ENCODE assay signal across 9 mouse cellular contexts in the genomic region with DNA sequence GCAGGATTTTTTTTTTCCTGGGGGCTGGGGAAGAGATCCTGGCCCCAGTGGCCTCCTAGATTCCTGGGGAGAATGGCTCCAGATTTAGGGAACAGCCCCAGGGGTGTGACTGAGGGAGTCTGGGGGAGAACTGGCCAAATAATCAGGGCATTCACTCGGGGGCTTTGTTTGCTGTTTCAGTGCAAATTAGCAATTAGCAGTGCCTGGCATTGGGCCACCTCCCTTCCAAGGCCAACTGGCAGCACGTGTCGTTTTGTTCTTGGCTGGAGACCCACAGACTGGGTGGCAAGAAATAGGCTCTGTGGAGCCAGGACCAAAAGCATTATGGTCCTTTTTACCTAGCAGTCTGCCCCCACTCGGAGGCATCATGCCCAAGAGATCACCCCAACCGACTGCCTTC. TPM values are rescaled to one million over a fixed set of nuclear protein-coding genes. Genes with fewer than 3 reads are reported as not detected.
DNase-seq lines count a peak whose midpoint lies in the region; ATAC-seq and TF ChIP-seq lines count a peak whose summit lies in the region.
"Had no signal": no experiment of that assay in that cellular context is flagged by ENCODE, and none has a peak within 500 bp of the region (broad histone marks: within the 10 kb centered on the region; RNA-seq: fewer than 3 reads in every experiment).

No protein-coding gene starts in this region.

- no peak overlapping the region for H3K9ac ChIP-seq in hindbrain, embryonic 13.5 days
- no peak overlapping the region for H3K9ac ChIP-seq in forebrain, embryonic 11.5 days (ENCODE audit: low read length)
- no peak overlapping the region for H3K9ac ChIP-seq in midbrain, embryonic 16.5 days (ENCODE audit: low read depth, low read length)
- H3K9ac ChIP-seq in liver, embryonic 12.5 days, result no peak overlapping the region

- DNase-seq in hindbrain, embryonic 10.5 days (ENCODE audit: low spot score), result no peak
- peak; percentile 83 for DNase-seq in forebrain, embryonic 11.5 days (ENCODE audit: low spot score)
- peak; percentile 80 to 81 for DNase-seq in layer of hippocampus, adult 2 months (ENCODE audit: low spot score in 2 of 2)
- DNase-seq in thymus, postnatal 10 days (ENCODE audit: low spot score in 2 of 2), result no peak

- peak; percentile 78 for ATAC-seq in hindbrain, embryonic 13.5 days (ENCODE audit: low FRiP score)
- ATAC-seq in forebrain, embryonic 11.5 days (replicated peaks; ENCODE audit: low FRiP score), result peak; percentile 58; the same call in 1 of the 2 replicates
- peak; percentile 72 for ATAC-seq in midbrain, embryonic 16.5 days
- no peak for ATAC-seq in liver, embryonic 12.5 days
- ATAC-seq in granulocyte monocyte progenitor cell, adult 5-6 weeks (replicated peaks; ENCODE audit: poor library complexity, severe bottlenecking), result no peak

- H3K4me3 ChIP-seq in hindbrain, embryonic 13.5 days, result no peak overlapping the region
- no peak overlapping the region for H3K4me3 ChIP-seq in hindbrain, embryonic 10.5 days
- H3K4me3 ChIP-seq in forebrain, embryonic 11.5 days (ENCODE audit: low read depth, low read length), result no peak overlapping the region
- H3K4me3 ChIP-seq in layer of hippocampus, adult 2 months, result no peak overlapping the region
- H3K4me3 ChIP-seq in midbrain, embryonic 16.5 days (ENCODE audit: low read depth, low read length), result no peak overlapping the region
- no peak overlapping the region for H3K4me3 ChIP-seq in liver, embryonic 12.5 days

- H3K9me3 ChIP-seq in hindbrain, embryonic 13.5 days, result 0 out of 2 replicates have a peak, but pooled peaks cover 3% of the 10 kb centered on the region
- H3K9me3 ChIP-seq in hindbrain, embryonic 10.5 days, result 0 out of 2 replicates have a peak, but pooled peaks cover 3% of the 10 kb centered on the region
- no peaks in the 10 kb centered on the region for H3K9me3 ChIP-seq in forebrain, embryonic 11.5 days (ENCODE audit: control insufficient read depth, low read length)
- no peaks in the 10 kb centered on the region for H3K9me3 ChIP-seq in midbrain, embryonic 16.5 days (replicated peaks; ENCODE audit: control insufficient read depth, low read length, poor library complexity, severe bottlenecking)
- H3K9me3 ChIP-seq in liver, embryonic 12.5 days (replicated peaks), result no peaks in the 10 kb centered on the region

- no peaks in the 10 kb centered on the region for H3K36me3 ChIP-seq in hindbrain, embryonic 13.5 days
- H3K36me3 ChIP-seq in hindbrain, embryonic 10.5 days, result no peaks in the 10 kb centered on the region
- H3K36me3 ChIP-seq in forebrain, embryonic 11.5 days (ENCODE audit: control insufficient read depth, insufficient read depth, low read length), result no peaks in the 10 kb centered on the region
- H3K36me3 ChIP-seq in midbrain, embryonic 16.5 days (ENCODE audit: control insufficient read depth, insufficient read depth, low read length), result no peaks in the 10 kb centered on the region
- H3K36me3 ChIP-seq in liver, embryonic 12.5 days, result no peaks in the 10 kb centered on the region

- 9% methylated on average over 5 of the region's 5 CpGs for WGBS in hindbrain, embryonic 13.5 days
- 19% methylated on average over 5 of the region's 5 CpGs for WGBS in hindbrain, embryonic 10.5 days
- 5% methylated on average over 5 of the region's 5 CpGs for WGBS in forebrain, embryonic 11.5 days
- 15% methylated on average over 5 of the region's 5 CpGs for WGBS in midbrain, embryonic 16.5 days
- 20% methylated on average over 5 of the region's 5 CpGs for WGBS in liver, embryonic 12.5 days (ENCODE audit: insufficient replicate concordance)

- peaks cover 64% of the 10 kb centered on the region for H3K27me3 ChIP-seq in hindbrain, embryonic 13.5 days
- H3K27me3 ChIP-seq in hindbrain, embryonic 10.5 days (ENCODE audit: insufficient read depth, poor library complexity, severe bottlenecking), result 0 out of 2 replicates have a peak, but pooled peaks cover 11% of the 10 kb centered on the region
- peaks cover 7% of the 10 kb centered on the region; the same call in 1 of the 2 replicates for H3K27me3 ChIP-seq in forebrain, embryonic 11.5 days (ENCODE audit: control insufficient read depth, insufficient read depth, low read length)
- H3K27me3 ChIP-seq in midbrain, embryonic 16.5 days (ENCODE audit: control insufficient read depth, insufficient read depth, low read depth, low read length), result no peaks in the 10 kb centered on the region
- H3K27me3 ChIP-seq in liver, embryonic 12.5 days (replicated peaks), result no peaks in the 10 kb centered on the region

- peak overlapping the region; percentile 64; the same call in 1 of the 2 replicates for H3K27ac ChIP-seq in hindbrain, embryonic 13.5 days
- H3K27ac ChIP-seq in hindbrain, embryonic 10.5 days, result no peak overlapping the region
- H3K27ac ChIP-seq in forebrain, embryonic 11.5 days (ENCODE audit: low read depth, low read length), result no peak overlapping the region
- no peak overlapping the region for H3K27ac ChIP-seq in layer of hippocampus, adult 2 months
- no peak overlapping the region for H3K27ac ChIP-seq in midbrain, embryonic 16.5 days (ENCODE audit: low read length)
- no peak overlapping the region for H3K27ac ChIP-seq in liver, embryonic 12.5 days

- H3K4me1 ChIP-seq in hindbrain, embryonic 13.5 days (replicated peaks), result peaks cover 12% of the 10 kb centered on the region
- H3K4me1 ChIP-seq in hindbrain, embryonic 10.5 days (replicated peaks), result peaks cover 19% of the 10 kb centered on the region
- peaks cover 7% of the 10 kb centered on the region; the same call in 1 of the 2 replicates for H3K4me1 ChIP-seq in forebrain, embryonic 11.5 days (replicated peaks; ENCODE audit: control insufficient read depth, insufficient read depth, low read length)
- peaks cover 8% of the 10 kb centered on the region; the same call in 1 of the 2 replicates for H3K4me1 ChIP-seq in midbrain, embryonic 16.5 days (ENCODE audit: control insufficient read depth, insufficient read depth, low read length)
- no peaks in the 10 kb centered on the region for H3K4me1 ChIP-seq in liver, embryonic 12.5 days

- TF ChIP-seq CTCF in layer of hippocampus, adult 2 months (conservative IDR thresholded peaks at IDR 0.05), result no peak

- 0 out of 2 replicates have a peak overlapping the region, but pooled peaks have one; percentile 10 for H3K4me2 ChIP-seq in hindbrain, embryonic 13.5 days
- H3K4me2 ChIP-seq in forebrain, embryonic 11.5 days (ENCODE audit: low read depth, low read length, severe bottlenecking), result no peak overlapping the region
- H3K4me2 ChIP-seq in midbrain, embryonic 16.5 days (ENCODE audit: low read length), result no peak overlapping the region
- no peak overlapping the region for H3K4me2 ChIP-seq in liver, embryonic 12.5 days

RNA-seq across cellular contexts. Expression of a gene that starts 33.7 kb away (rescaled TPM):
- 0.55 and 1.5 TPM in 2 replicates for polyA plus RNA-seq in hindbrain, embryonic 13.5 days (2015; fragmentation: Nextera tagmentation; extraction: Ambion mirVana)
- polyA plus RNA-seq in hindbrain, embryonic 10.5 days (2016; fragmentation: Nextera tagmentation; extraction: Ambion mirVana), result 0.16 and 0.48 TPM in 2 replicates
- 0.67 and 0.75 TPM in 2 replicates for polyA plus RNA-seq in forebrain, embryonic 11.5 days (2014; fragmentation: Nextera tagmentation; extraction: Ambion mirVana)
- 1 to 10 TPM; 1.0 to 1.2 TPM for total RNA-seq in layer of hippocampus, adult 2 months (2021)
- polyA plus RNA-seq in midbrain, embryonic 16.5 days (2015; fragmentation: Nextera tagmentation; extraction: Ambion mirVana), result 0.21 TPM in 1 of 2 replicates, not detected in the other
- polyA plus RNA-seq in liver, embryonic 12.5 days (2016; fragmentation: Nextera tagmentation; extraction: Ambion mirVana), result not detected in 2 replicates
- not detected in 2 replicates for total RNA-seq in granulocyte monocyte progenitor cell, adult 5-6 weeks (2014; fragmentation: Nextera tagmentation)
- not detected in 2 replicates for total RNA-seq in granulocyte monocyte progenitor cell, adult 5-6 weeks (2017)

RNA-seq across cellular contexts. Expression of a gene that starts 52.1 kb away (rescaled TPM):
- 20.6 and 23.2 TPM in 2 replicates for polyA plus RNA-seq in hindbrain, embryonic 13.5 days (2015; fragmentation: Nextera tagmentation; extraction: Ambion mirVana)
- polyA plus RNA-seq in hindbrain, embryonic 10.5 days (2016; fragmentation: Nextera tagmentation; extraction: Ambion mirVana), result 1.0 and 2.8 TPM in 2 replicates
- 2.4 and 4.3 TPM in 2 replicates for polyA plus RNA-seq in forebrain, embryonic 11.5 days (2014; fragmentation: Nextera tagmentation; extraction: Ambion mirVana)
- 1 to 10 TPM; 5.4 to 7.5 TPM for total RNA-seq in layer of hippocampus, adult 2 months (2021)
- polyA plus RNA-seq in midbrain, embryonic 16.5 days (2015; fragmentation: Nextera tagmentation; extraction: Ambion mirVana), result 29.6 and 34.7 TPM in 2 replicates
- 0.17 and 0.25 TPM in 2 replicates for polyA plus RNA-seq in liver, embryonic 12.5 days (2016; fragmentation: Nextera tagmentation; extraction: Ambion mirVana)
- not detected in 2 replicates for total RNA-seq in granulocyte monocyte progenitor cell, adult 5-6 weeks (2014; fragmentation: Nextera tagmentation)
- not detected in 2 replicates for total RNA-seq in granulocyte monocyte progenitor cell, adult 5-6 weeks (2017)
- polyA plus RNA-seq: small intestine, adult 2 months had no signal

RNA-seq across cellular contexts. Expression of a gene that starts 55.4 kb away (rescaled TPM):
- polyA plus RNA-seq in hindbrain, embryonic 13.5 days (2015; fragmentation: Nextera tagmentation; extraction: Ambion mirVana), result 28.6 and 59.6 TPM in 2 replicates
- 188 and 212 TPM in 2 replicates for polyA plus RNA-seq in hindbrain, embryonic 10.5 days (2016; fragmentation: Nextera tagmentation; extraction: Ambion mirVana)
- 164 and 175 TPM in 2 replicates for polyA plus RNA-seq in forebrain, embryonic 11.5 days (2014; fragmentation: Nextera tagmentation; extraction: Ambion mirVana)
- total RNA-seq in layer of hippocampus, adult 2 months (2021), result 1 to 10 TPM; 4.2 to 5.3 TPM
- 10.8 and 13.0 TPM in 2 replicates for polyA plus RNA-seq in midbrain, embryonic 16.5 days (2015; fragmentation: Nextera tagmentation; extraction: Ambion mirVana)
- polyA plus RNA-seq in liver, embryonic 12.5 days (2016; fragmentation: Nextera tagmentation; extraction: Ambion mirVana), result 0.51 and 0.63 TPM in 2 replicates
- total RNA-seq in granulocyte monocyte progenitor cell, adult 5-6 weeks (2014; fragmentation: Nextera tagmentation), result not detected in 2 replicates
- not detected in 2 replicates for total RNA-seq in granulocyte monocyte progenitor cell, adult 5-6 weeks (2017)

Comparison
In these comparisons a context has a peak if more than half of its experiments do, and no peak if none do; other contexts are left out.
1. ATAC-seq: peak in hindbrain, embryonic 13.5 days (single experiment), forebrain, embryonic 11.5 days (single experiment) and midbrain, embryonic 16.5 days (single experiment); none in liver, embryonic 12.5 days (single experiment) and granulocyte monocyte progenitor cell, adult 5-6 weeks (single experiment).
2. DNase-seq: peak in forebrain, embryonic 11.5 days (single experiment) and layer of hippocampus, adult 2 months (2 of 2); none in hindbrain, embryonic 10.5 days (single experiment) and thymus, postnatal 10 days (0 of 2).